Mouse (Mus musculus) T-cell, adult 2 months (primary cell): ENCODE data around the gene Bfsp1.

ENCODE experiments used
- DNase-seq: peaks from one replicate; pipeline ENCODE4 v3.0.0; 2022; ENCODE audit warnings: low spot score

Gene Bfsp1

GRCm38 (mm10) chr2:143796335-143797013 lies 66.5 kb downstream of the Bfsp1 start:
- no peak for DNase-seq

GRCm38 (mm10) chr2:143795858-143796257 lies 67.1 kb downstream of the Bfsp1 start:
- no peak for DNase-seq

GRCm38 (mm10) chr2:143789911-143790310 lies 73.1 kb downstream of the Bfsp1 start:
- DNase-seq, result no peak

- DNase-seq, result no peak
Measured at GRCm38 (mm10) chr2:143780310-143780709, 82.7 kb downstream of the Bfsp1 start.
